Mouse (Mus musculus) 416B (cell line): Measurements from ENCODE around the gene Mettl23.

ENCODE experiments used
- DNase-seq: peaks from one replicate; pipeline ENCODE4 v3.0.0; 2011; ENCODE audit warnings: low read depth

The Mettl23 gene

DNA sequence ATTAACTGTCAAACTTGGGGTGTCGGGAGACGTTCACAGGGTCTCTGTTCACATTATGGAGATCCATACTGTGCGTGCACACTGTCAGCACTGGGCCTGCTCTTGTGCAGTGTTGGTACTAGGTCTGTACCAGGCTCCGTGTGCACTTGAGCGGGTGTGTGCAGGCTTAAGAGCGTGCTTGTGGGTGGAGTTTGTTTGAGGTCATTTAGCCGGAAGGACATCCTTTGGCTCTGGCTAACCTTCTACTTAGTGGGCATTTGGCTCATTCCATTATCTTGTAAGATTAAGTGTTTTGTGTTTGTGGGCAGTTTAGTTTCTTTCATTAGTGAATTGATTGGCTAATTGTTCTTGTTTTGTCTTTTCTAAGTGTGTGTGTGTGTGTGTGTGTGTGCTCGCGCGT is 39.4 kb downstream of the Mettl23 start:
- DNase-seq: no peak

DNA sequence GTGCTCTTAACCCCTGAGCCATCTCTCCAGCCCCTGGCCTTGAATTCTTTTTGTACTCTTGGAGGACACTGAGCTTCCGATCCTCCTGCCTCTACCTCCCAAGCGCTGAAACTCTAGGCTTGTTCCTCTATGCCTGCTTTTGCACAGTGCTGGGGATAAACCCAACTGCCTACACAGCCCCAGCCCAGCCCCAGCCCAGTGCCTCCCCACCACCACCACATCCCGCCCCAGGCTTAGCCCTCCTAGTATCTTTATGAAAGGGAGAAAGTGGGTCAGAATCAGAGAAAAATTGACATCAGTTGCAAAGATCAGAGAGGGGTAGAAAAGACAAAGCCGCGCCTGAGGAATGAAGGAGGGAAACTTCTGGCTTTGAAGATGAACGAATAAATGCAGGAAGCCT is 41.0 kb downstream of the Mettl23 start:
- DNase-seq: no peak

DNA sequence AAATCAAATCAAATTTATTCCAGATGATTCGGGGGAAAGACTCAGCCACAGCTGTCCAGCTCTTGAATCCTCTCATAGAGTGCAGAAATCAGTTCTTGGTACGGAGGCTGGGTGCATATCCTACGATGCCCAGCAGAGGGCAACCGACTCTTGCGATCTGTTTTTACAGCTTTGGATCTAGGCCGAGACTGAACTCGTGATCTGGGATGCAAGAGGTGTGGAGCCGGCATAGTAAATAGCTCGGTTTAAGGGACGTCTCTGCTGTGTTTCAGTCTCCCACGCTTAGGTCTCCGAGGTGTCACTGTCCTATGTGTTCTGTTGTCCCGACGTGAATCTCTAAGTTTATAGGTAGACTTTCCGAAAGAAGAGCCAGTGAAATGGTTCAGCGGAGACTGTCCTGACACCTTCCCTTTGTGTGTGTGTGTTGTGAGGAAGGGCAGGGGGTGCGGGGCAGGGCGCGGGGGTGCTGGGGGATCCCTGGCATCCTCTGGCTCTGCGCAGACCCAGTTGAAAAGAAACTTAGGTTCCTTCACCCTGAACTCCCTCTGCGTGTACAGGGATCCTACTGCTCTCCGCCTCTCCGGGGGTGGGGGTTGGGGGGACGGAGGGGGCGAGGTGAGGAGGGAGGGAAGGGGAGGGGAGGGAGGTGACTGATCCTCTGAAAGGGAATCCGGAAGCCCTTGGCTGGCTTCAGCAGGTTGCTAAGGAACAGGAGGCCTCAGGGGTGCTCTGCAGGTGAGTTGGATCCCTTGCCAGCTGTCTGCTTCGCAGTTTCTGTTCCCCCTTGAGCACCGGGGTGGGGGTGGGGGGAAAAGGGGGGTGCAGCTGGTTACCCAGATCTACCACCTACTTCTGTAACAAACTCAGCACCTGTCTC is 42.4 kb downstream of the Mettl23 start:
- DNase-seq: peak; percentile 75

DNA sequence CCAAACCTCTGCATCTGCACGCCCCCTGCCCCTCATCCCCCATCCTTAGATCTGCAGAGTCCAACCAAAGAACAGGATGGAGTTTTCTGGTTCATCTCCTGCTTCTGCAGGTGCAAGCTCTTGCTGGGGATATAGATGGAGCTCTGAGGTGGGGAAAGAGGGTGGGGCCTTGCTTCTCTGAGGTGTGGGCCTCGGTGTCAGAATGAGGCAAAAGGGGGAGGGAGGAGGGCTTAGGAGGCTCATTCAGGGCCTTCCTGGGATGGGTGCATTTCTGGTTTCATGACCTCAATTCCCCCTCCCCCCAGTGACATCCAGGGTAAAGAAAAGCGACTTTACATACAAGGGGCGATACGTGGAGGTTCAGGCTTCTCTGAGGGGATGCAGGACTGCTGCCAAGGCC is 44.1 kb downstream of the Mettl23 start:
- DNase-seq: no peak

DNA sequence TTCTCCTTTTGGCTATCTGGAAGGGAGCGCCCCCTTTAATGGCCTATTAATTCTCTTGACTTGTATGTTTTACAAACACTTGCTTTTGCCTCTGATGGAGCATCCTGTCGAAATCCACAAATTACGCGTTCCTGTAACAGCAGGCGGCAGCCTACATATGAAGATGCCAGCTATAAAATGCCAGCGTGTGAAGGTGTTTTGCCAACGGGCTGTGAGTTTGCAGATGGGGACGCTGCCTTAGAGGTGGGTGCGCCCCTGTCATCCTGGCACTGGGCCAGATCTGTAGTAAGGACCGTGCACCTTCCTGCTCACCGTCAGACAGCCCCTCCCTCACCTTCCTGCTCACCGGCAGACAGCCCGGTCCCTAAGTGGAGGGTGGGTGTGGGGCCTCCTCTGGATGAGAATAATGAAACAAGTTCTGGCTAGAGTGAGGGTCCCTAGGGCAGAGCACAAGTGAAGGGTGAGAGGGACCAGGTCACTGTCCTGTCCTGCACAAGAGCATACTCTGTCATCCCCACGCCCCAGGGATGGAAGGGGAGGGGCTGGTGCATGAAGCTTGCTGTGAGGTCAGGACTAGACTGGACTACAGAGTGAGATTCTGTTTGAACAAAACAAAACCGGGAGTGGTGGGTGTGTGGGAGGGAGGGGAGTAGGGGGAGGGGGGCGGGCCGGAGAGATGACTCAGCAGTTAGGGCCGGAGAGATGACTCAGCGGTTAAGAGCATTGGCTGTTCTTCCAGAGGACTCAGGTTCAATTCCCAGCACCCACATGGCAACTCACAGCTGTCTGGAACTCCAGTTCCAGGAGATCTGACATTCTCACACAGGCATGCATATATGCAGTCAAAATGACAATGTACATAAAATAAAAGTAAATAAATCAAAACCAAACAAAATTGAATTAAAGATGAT is 50.7 kb downstream of the Mettl23 start:
- DNase-seq: peak; percentile 21

DNA sequence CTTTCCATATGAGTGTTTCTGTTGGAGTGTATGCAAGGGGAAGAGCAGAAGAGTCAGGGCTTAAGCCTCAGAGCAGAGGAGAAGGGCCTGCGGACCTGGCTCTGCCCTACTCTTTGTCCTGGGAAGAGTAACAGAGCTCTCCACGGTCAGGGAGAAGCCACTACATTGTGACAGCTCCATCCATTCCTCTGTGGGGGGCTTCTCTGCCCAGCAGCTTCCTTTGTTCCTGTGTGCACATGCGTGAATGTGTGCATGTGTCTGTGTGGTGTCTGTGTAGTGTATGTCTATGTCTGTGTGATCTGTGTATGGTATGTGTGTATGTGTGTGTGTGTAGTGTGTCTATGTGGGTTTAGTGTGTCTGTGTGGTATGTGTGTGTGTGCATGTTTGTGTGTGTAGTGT is 52.3 kb downstream of the Mettl23 start:
- no peak for DNase-seq

DNA sequence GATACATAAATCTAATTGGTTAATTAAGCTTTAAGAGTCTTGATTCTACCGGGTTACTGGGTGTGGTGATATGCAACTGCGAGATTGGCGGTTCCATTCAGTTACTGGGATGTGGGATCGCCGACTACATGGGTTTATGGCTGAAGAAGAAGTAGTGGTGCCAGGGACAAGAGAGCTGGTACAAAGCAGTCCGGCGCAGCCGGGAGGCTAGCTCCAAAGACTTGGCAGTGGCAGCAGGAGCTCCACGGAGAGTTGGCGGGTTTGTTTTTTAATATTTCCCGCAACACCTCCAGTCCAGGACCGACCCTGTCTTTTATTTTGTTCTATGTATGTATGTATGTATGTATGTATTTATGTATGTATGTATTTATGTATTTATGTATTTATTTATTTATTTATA is 56.2 kb downstream of the Mettl23 start:
- no peak for DNase-seq

DNA sequence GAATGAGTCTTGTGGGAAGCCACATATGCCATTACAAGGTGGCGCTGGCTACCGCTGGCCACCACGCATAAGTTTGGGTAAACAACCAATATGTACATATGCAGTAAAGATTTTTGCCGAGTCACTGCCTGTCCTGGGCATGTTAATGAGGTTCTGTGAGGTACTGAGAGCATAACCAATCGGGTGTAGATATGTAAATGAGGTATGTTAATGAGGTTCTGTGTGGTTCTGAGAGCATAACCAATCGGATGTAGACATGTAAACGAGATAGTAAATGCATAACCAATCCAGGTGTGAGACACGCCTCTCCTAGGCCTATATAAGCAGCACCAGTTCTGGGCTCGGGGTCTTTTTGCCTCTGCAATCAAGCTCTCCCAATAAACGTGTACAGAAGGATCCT is 59.5 kb downstream of the Mettl23 start:
- DNase-seq: peak; percentile 24
